In the genomic region with DNA sequence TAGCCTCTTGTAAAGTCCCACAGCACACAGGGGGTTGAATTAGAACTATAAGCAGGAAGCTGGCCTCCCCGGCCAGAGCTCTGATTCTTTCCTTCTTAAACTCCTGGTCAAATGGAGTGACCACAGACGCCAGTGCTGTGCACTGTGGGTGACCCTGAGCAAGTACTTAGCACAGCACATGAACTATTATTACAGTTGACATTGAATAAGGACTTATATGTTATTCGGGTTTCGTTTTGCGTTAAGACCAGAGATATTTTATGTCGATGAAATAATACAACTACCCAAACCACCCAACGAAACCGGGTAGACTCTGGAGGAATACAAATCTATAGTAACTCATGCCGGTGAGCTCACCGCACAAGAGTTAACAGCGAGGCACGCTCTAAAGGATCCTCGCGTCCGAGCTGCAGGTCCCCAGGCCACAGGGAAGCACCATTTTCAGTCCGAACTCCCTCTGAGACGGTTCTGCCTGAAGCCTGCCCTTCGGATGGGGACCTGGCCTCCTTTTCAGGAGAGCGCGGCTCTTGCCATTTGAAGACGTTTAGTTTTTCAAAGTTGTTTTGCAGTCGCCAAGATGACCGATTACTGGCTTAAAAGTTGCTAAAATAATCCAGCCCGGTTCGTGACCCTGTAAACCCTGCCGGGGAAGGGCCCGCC, we compare ENCODE assay signal across 7 mouse cellular contexts. TPM values are rescaled to one million over a fixed set of nuclear protein-coding genes. Genes with fewer than 3 reads are reported as not detected.
A peak's percentile ranks its signal among the peaks of the same experiment; 100 is the strongest.
DNase-seq lines count a peak whose midpoint lies in the region; TF ChIP-seq lines count a peak whose summit lies in the region.

No protein-coding gene starts in this region.

- H3K79me2 ChIP-seq in C2C12 (ENCODE audit: control insufficient read depth, insufficient read depth), result peaks cover 8% of the 10 kb centered on the region

- TF ChIP-seq CTCF in C2C12 (IDR thresholded peaks at IDR 0.05; ENCODE audit: control insufficient read depth, insufficient read depth, insufficient read length), result no peak
- TF ChIP-seq CTCF in embryonic fibroblast, embryonic 13.5 days (IDR thresholded peaks at IDR 0.05; ENCODE audit: borderline replicate concordance, insufficient read depth, low read length), result no peak

- H3K36me3 ChIP-seq in C2C12 (ENCODE audit: control insufficient read depth, insufficient read depth), result peaks cover 9% of the 10 kb centered on the region

- H3K4me1 ChIP-seq in embryonic fibroblast, embryonic 13.5 days (ENCODE audit: control insufficient read depth, insufficient read depth, low read length), result no peaks in the 10 kb centered on the region

- H3ac ChIP-seq in C2C12 (ENCODE audit: control insufficient read depth, insufficient read length, low read depth), result peak overlapping the region; percentile 79

- peak; percentile 65 for DNase-seq in 416B (ENCODE audit: low read depth)
- DNase-seq in kidney, postnatal 10 days, result peak; percentile 42
- DNase-seq in neural tube, embryonic 10.5 days (ENCODE audit: extremely low spot score, low spot score), result peak; percentile 20
- DNase-seq in layer of hippocampus, adult 9-11 months, result no peak
- DNase-seq in layer of hippocampus, adult 9-10 months (ENCODE audit: low spot score), result no peak

- peak overlapping the region; percentile 44 for H3K4me3 ChIP-seq in C2C12 (ENCODE audit: insufficient read depth, poor library complexity, severe bottlenecking)
- H3K4me3 ChIP-seq in embryonic fibroblast, embryonic 13.5 days (ENCODE audit: insufficient read depth, low read length), result peak overlapping the region; percentile 69

- H3K27me3 ChIP-seq in C2C12 (ENCODE audit: control insufficient read depth, insufficient read depth, insufficient read length), result no peaks in the 10 kb centered on the region

- no peaks in the 10 kb centered on the region for H3K79me3 ChIP-seq in C2C12 (ENCODE audit: low read depth)

- TF ChIP-seq POLR2A in embryonic fibroblast, embryonic 13.5 days (IDR thresholded peaks at IDR 0.05; ENCODE audit: low read depth, low read length), result no peak; the same call in 1 of the 2 replicates

- H3K27ac ChIP-seq in embryonic fibroblast, embryonic 13.5 days (ENCODE audit: insufficient read depth, low read length), result peak overlapping the region; percentile 79

TF ChIP-seq in C2C12, 6 proteins besides CTCF, POLR2A, EP300 and RAD21:
- TF ChIP-seq MYOD1 (IDR thresholded peaks at IDR 0.05; ENCODE audit: control insufficient read depth, insufficient read length, low read depth) (no peak), MYOG (IDR thresholded peaks at IDR 0.05; ENCODE audit: control insufficient read depth, extremely low read depth, insufficient read length) (no peak), USF1 (IDR thresholded peaks at IDR 0.05; ENCODE audit: low read depth) (no peak), CEBPB (IDR thresholded peaks at IDR 0.05; ENCODE audit: low read depth) (no peak), FOSL1 (IDR thresholded peaks at IDR 0.05; ENCODE audit: insufficient read depth, low read length, poor library complexity, severe bottlenecking) (no peak), MAX (IDR thresholded peaks at IDR 0.05) (no peak)

RNA-seq across cellular contexts. Expression of a gene that starts 0.6 kb away (rescaled TPM):
- polyA plus RNA-seq in C2C12 (2012; fragmentation: generic; extraction: Trizol), result 12.6 TPM
- 15.5 and 17.0 TPM in 2 replicates for polyA plus RNA-seq in embryonic fibroblast, embryonic 13.5 days (2011; ENCODE audit: insufficient read length, low read depth, missing spikeins)

RNA-seq across cellular contexts. Expression of a gene that starts 21.8 kb away (rescaled TPM):
- polyA plus RNA-seq in C2C12 (2012; fragmentation: generic; extraction: Trizol), result 37.7 TPM
- 20.6 TPM in 2 replicates for polyA plus RNA-seq in embryonic fibroblast, embryonic 13.5 days (2011; ENCODE audit: insufficient read length, low read depth, missing spikeins)

RNA-seq across cellular contexts. Expression of a gene that starts 33.1 kb away (rescaled TPM):
- polyA plus RNA-seq in C2C12 (2012; fragmentation: generic; extraction: Trizol), result 4.4 TPM
- not detected in 2 replicates for polyA plus RNA-seq in embryonic fibroblast, embryonic 13.5 days (2011; ENCODE audit: insufficient read length, low read depth, missing spikeins)

RNA-seq across cellular contexts. Expression of a gene that starts 51.4 kb away (rescaled TPM):
- 22.5 TPM for polyA plus RNA-seq in C2C12 (2012; fragmentation: generic; extraction: Trizol)
- polyA plus RNA-seq in embryonic fibroblast, embryonic 13.5 days (2011; ENCODE audit: insufficient read length, low read depth, missing spikeins), result 11.6 and 13.8 TPM in 2 replicates

Comparison
In these comparisons a context has a peak if more than half of its experiments do, and no peak if none do; other contexts are left out.
1. DNase-seq: peak in 416B (single experiment), kidney, postnatal 10 days (single experiment) and neural tube, embryonic 10.5 days (single experiment); none in layer of hippocampus, adult 9-11 months (single experiment) and layer of hippocampus, adult 9-10 months (single experiment).